Mouse (Mus musculus): ENCODE measurements around the gene Nfyb. TPM values are rescaled to one million over a fixed set of nuclear protein-coding genes. Genes with fewer than 3 reads are reported as not detected.

Nfyb gene
- polyA plus RNA-seq, 1 experiment from 2014 or later = 60.1 TPM

DNA sequence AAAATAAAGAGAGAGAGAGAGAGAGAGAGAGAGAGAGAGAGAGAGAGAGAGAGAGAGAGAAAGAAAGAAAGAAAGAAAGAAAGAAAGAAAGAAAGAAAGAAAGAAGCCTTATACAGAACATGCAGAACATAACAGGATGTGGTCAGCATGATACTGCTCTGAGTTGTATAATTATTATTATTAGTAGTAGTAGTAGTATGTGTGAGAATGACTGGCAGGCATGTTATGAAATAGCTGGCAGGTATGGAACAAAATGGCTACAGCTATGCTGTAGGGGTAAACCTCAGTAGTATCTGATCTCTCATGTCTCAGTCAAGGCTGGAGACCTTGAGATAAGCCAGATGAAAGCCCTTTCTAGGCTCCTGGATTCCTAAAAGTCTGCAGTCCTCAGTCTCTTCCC is 25.2 kb upstream of the Nfyb start:
- Histone ChIP-seq H3K27me3 (replicated peaks; ENCODE audit: control insufficient read depth, insufficient read depth, low read length) (no peaks in the 10 kb centered on the region), H3K36me3 (ENCODE audit: control insufficient read depth, insufficient read depth) (no peaks in the 10 kb centered on the region), H3K9me3 (ENCODE audit: control insufficient read depth, low read length) (no peaks in the 10 kb centered on the region), H3K27ac (ENCODE audit: low read length) (no peak overlapping the region), H3K9ac (replicated peaks; ENCODE audit: low read depth, low read length) (no peak overlapping the region), H3K4me3 (replicated peaks; ENCODE audit: low read length) (no peak overlapping the region), H3K4me2 (ENCODE audit: low read length) (no peak overlapping the region), H3K4me1 (replicated peaks; ENCODE audit: control insufficient read depth, insufficient read depth, low read length) (no peaks in the 10 kb centered on the region)
- no peak for ATAC-seq

DNA sequence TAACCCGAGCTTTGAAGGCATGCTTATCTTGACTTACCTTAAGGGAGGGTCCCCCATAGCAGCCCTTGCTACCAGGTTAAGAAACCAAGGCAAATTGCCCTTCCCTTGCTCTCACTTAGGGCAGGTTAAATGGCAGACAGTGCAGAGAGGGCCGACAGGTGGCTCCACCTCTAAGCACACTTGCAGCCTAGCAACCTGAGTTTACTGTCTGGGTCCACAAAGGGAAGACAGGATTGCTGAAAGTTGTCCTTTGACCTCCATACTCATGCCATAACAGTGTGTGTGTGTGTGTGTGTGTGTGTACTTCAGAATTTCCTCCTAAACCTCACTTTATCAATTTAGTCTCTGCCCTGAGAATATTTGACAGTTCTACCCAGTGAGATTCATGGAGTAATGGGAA is 18.5 kb upstream of the Nfyb start:
- Histone ChIP-seq H3K9ac (replicated peaks; ENCODE audit: low read depth, low read length) (no peak overlapping the region), H3K27me3 (replicated peaks; ENCODE audit: control insufficient read depth, insufficient read depth, low read length) (no peaks in the 10 kb centered on the region), H3K4me1 (replicated peaks; ENCODE audit: control insufficient read depth, insufficient read depth, low read length) (no peaks in the 10 kb centered on the region), H3K4me3 (replicated peaks; ENCODE audit: low read length) (no peak overlapping the region), H3K4me2 (ENCODE audit: low read length) (no peak overlapping the region), H3K36me3 (ENCODE audit: control insufficient read depth, insufficient read depth) (no peaks in the 10 kb centered on the region), H3K9me3 (ENCODE audit: control insufficient read depth, low read length) (no peaks in the 10 kb centered on the region), H3K27ac (ENCODE audit: low read length) (no peak overlapping the region)
- no peak for ATAC-seq
- 26% methylated on average over 2 of the region's 2 CpGs for WGBS

DNA sequence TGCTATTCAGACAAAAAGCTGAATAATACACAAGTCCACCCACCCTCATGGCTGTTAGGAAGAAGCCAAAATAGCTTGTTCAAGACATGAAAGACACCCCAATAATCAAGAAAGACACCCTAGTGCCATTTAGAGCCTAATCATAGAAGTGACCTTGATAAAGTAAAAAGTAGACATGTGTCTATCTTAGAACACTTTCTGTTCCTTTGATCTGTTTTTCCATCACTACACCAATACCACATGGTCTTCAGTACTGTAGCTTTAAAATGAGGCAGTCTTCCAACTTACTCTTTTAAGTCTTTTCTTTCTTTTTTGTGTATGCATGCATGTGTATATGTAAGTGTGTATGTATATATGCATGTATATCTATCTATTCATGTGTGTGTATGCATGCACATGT is 16.9 kb upstream of the Nfyb start:
- Histone ChIP-seq H3K27ac (ENCODE audit: low read length) (no peak overlapping the region), H3K27me3 (replicated peaks; ENCODE audit: control insufficient read depth, insufficient read depth, low read length) (no peaks in the 10 kb centered on the region), H3K9me3 (ENCODE audit: control insufficient read depth, low read length) (no peaks in the 10 kb centered on the region), H3K9ac (replicated peaks; ENCODE audit: low read depth, low read length) (no peak overlapping the region), H3K4me1 (replicated peaks; ENCODE audit: control insufficient read depth, insufficient read depth, low read length) (no peaks in the 10 kb centered on the region), H3K4me3 (replicated peaks; ENCODE audit: low read length) (no peak overlapping the region), H3K4me2 (ENCODE audit: low read length) (no peak overlapping the region), H3K36me3 (ENCODE audit: control insufficient read depth, insufficient read depth) (no peaks in the 10 kb centered on the region)
- no peak for ATAC-seq

DNA sequence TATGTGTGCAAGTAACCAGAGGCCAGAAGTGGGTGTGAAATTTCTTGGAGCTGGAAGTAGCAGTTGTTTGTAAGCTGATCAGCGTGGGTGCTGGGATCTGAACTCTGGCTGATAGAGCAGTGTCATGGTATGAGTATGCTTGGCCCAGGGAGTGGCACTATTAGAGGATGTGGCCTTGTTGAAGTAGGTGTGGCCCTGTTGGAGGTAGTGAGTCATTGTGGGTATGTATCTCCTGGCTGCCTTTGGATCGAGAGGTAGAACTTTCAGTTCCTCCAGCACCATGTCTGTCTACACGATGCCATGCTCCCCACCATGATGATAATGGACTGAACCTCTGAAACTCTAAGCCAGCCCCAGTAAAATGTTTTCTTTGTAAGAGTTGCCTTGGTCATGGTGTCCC is 16.4 kb upstream of the Nfyb start:
- H3K36me3 ChIP-seq (ENCODE audit: control insufficient read depth, insufficient read depth) = no peaks in the 10 kb centered on the region
- no peak overlapping the region for H3K4me3 ChIP-seq (replicated peaks; ENCODE audit: low read length)
- no peak overlapping the region for H3K27ac ChIP-seq (ENCODE audit: low read length)
- H3K9me3 ChIP-seq (ENCODE audit: control insufficient read depth, low read length) = no peaks in the 10 kb centered on the region
- WGBS = 96% methylated on average over 3 of the region's 3 CpGs
- H3K9ac ChIP-seq (replicated peaks; ENCODE audit: low read depth, low read length) = no peak overlapping the region
- H3K4me1 ChIP-seq (replicated peaks; ENCODE audit: control insufficient read depth, insufficient read depth, low read length) = no peaks in the 10 kb centered on the region
- H3K4me2 ChIP-seq (ENCODE audit: low read length) = no peak overlapping the region
- ATAC-seq = no peak
- no peaks in the 10 kb centered on the region for H3K27me3 ChIP-seq (replicated peaks; ENCODE audit: control insufficient read depth, insufficient read depth, low read length)

DNA sequence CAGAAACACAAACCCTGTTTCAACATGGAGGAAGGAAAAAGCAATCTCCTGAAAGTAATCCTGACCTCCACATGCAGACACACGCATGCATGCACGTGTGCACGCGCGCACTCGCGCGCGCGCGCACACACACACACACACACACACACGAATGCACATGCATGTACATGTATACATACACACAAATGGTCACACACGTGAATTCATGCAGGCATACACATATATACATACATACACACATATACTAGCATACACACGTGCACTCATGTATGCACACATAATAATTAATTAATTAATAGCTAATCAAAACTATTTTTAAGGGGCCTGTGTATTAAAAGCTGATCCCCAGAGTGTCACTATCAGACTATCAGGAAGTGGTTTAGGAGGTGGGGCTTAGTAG is 15.9 kb upstream of the Nfyb start:
- no peak overlapping the region for H3K27ac ChIP-seq (ENCODE audit: low read length)
- 98% methylated on average over 14 of the region's 14 CpGs for WGBS
- H3K27me3 ChIP-seq (replicated peaks; ENCODE audit: control insufficient read depth, insufficient read depth, low read length) = no peaks in the 10 kb centered on the region
- H3K9me3 ChIP-seq (ENCODE audit: control insufficient read depth, low read length) = no peaks in the 10 kb centered on the region
- H3K9ac ChIP-seq (replicated peaks; ENCODE audit: low read depth, low read length) = no peak overlapping the region
- H3K36me3 ChIP-seq (ENCODE audit: control insufficient read depth, insufficient read depth) = no peaks in the 10 kb centered on the region
- no peak overlapping the region for H3K4me2 ChIP-seq (ENCODE audit: low read length)
- H3K4me3 ChIP-seq (replicated peaks; ENCODE audit: low read length) = no peak overlapping the region
- no peak for ATAC-seq
- H3K4me1 ChIP-seq (replicated peaks; ENCODE audit: control insufficient read depth, insufficient read depth, low read length) = no peaks in the 10 kb centered on the region

DNA sequence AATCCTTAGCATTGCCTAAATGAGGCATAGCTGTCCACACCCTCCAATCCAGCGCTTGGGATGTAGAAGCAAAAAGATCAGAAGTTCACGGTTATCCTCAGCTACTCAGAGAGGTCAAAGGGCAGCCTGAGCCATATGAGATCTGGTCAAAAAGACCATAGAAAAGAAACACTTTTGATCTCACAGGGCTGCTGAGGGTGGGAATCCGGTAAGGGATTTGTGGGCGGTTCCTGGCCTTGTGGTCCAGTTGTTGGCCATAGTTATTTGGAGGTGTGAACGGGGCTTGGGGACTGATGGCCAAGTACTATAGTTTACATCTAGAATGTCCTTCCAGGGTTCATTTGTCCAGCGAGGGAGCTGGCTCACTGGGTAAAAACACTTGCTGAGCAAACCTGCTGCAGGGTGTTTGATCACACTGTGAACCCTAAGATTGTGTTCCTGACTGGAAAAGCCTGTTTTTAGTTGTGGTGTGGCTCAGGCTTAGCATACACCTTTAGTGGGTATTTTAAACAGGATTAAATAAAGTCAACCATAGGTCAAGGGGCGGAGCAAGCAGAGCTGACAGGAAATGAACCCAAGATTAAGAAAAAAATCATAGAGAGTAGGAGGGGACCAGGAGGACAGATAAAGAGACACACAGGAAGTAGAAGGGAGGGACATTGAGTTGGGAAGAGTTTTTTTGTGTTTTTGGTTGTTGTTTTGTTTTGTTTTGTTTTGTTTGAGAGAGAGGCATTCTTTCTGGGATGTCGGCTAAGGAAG is 15.0 kb upstream of the Nfyb start:
- Histone ChIP-seq H3K4me1 (replicated peaks; ENCODE audit: control insufficient read depth, insufficient read depth, low read length) (no peaks in the 10 kb centered on the region), H3K4me2 (ENCODE audit: low read length) (no peak overlapping the region), H3K9me3 (ENCODE audit: control insufficient read depth, low read length) (no peaks in the 10 kb centered on the region), H3K27ac (ENCODE audit: low read length) (no peak overlapping the region), H3K36me3 (ENCODE audit: control insufficient read depth, insufficient read depth) (no peaks in the 10 kb centered on the region), H3K9ac (replicated peaks; ENCODE audit: low read depth, low read length) (no peak overlapping the region), H3K27me3 (replicated peaks; ENCODE audit: control insufficient read depth, insufficient read depth, low read length) (no peaks in the 10 kb centered on the region), H3K4me3 (replicated peaks; ENCODE audit: low read length) (no peak overlapping the region)
- no peak for ATAC-seq
- WGBS = 86% methylated on average over 8 of the region's 8 CpGs

DNA sequence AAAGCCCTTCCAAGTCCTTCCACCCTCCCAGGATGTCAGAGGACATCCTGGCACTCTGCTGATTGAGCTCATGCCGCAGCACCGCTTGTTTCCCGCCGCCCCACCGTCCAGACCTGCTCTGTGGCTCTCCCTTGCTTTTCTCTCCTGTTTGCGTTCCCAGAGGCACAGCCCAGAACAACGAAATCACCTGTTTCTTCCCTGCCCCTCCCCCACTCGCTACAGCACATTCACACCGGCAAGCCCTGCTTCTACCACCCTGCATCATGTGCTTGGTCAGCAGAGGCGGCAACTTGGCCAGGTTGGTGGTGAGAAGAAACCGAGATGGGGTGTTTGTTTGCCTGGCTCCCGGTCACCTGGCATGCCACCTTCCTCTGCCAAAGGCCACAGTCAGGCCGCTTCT is 13.9 kb upstream of the Nfyb start:
- Histone ChIP-seq H3K9ac (replicated peaks; ENCODE audit: low read depth, low read length) (no peak overlapping the region), H3K9me3 (ENCODE audit: control insufficient read depth, low read length) (no peaks in the 10 kb centered on the region), H3K4me3 (replicated peaks; ENCODE audit: low read length) (no peak overlapping the region), H3K27ac (ENCODE audit: low read length) (no peak overlapping the region), H3K4me2 (ENCODE audit: low read length) (no peak overlapping the region), H3K27me3 (replicated peaks; ENCODE audit: control insufficient read depth, insufficient read depth, low read length) (no peaks in the 10 kb centered on the region), H3K36me3 (ENCODE audit: control insufficient read depth, insufficient read depth) (no peaks in the 10 kb centered on the region), H3K4me1 (replicated peaks; ENCODE audit: control insufficient read depth, insufficient read depth, low read length) (no peaks in the 10 kb centered on the region)
- ATAC-seq = no peak
- 34% methylated on average over 13 of the region's 13 CpGs for WGBS

DNA sequence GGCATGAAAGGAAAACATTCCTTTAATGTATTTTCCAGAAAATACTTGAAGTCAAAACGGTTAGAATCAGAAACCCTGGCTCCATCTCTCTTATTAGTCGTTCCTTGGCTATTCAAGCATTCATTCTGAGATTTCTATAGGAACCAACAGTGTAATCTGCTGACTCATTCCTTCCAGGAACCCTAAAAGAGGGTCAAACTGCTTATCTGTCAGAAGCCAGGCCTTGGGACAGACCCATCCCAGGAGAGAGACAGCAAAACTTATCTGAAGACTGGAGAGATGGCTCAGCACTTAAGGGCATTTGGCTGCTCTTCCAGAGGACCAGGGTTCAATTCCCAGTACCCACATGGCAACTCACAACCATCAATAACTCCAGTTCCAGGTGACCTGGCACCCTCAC is 13.1 kb upstream of the Nfyb start:
- Histone ChIP-seq H3K36me3 (ENCODE audit: control insufficient read depth, insufficient read depth) (no peaks in the 10 kb centered on the region), H3K27me3 (replicated peaks; ENCODE audit: control insufficient read depth, insufficient read depth, low read length) (no peaks in the 10 kb centered on the region), H3K4me3 (replicated peaks; ENCODE audit: low read length) (no peak overlapping the region), H3K27ac (ENCODE audit: low read length) (no peak overlapping the region), H3K9me3 (ENCODE audit: control insufficient read depth, low read length) (no peaks in the 10 kb centered on the region), H3K4me1 (replicated peaks; ENCODE audit: control insufficient read depth, insufficient read depth, low read length) (no peaks in the 10 kb centered on the region), H3K9ac (replicated peaks; ENCODE audit: low read depth, low read length) (no peak overlapping the region), H3K4me2 (ENCODE audit: low read length) (no peak overlapping the region)
- ATAC-seq = no peak
- 24% methylated on average over 2 of the region's 2 CpGs for WGBS

DNA sequence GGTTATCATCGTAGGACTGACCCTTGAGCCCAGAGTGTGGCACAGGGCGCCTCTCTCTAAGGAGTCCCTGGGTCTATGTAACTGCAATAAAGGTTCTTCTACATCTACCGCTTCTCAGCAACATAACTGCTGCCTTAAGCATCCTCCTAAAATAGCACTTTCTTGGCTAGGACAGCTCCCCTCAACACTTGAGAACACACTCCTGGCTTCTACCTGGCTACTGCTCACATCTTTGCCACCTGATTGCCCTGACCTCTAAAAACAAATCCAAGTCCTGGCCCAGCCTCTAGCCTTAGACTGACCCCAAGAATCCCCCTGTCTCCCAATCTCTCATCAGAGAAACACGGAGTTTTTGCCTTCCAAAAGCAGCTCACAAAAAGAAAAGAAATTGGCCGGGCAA is 10.9 kb upstream of the Nfyb start:
- H3K9me3 ChIP-seq (ENCODE audit: control insufficient read depth, low read length) = no peaks in the 10 kb centered on the region

DNA sequence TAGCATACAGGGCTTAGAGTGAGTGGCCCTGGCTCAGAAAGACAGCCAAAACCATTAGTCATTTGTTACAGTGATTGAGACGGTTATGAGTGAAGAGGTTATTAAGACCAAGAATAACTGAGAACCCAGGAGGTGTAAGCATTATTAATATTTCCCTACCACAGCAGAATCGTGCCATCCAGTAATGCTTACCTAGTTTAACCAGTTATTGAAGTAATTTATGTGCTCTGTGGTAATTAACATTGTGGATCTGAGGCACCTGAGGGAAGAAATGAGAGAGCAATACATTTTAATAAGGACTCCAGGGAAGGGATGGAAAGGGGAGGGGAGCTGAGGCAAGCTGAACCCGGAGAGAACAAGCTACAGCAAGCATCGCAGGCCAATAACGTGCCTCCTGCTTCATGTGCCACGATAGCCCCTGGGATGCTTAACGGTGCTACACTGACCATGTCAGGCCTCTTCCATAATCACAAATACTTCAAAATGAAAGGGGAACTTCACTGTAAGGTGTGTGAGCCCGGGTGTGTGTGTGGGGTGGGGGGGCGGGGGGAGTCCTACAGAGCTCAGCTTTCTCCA is 7.7 kb upstream of the Nfyb start:
- Histone ChIP-seq H3K27ac (ENCODE audit: low read length) (no peak overlapping the region), H3K4me3 (replicated peaks; ENCODE audit: low read length) (no peak overlapping the region), H3K9ac (replicated peaks; ENCODE audit: low read depth, low read length) (no peak overlapping the region), H3K4me2 (ENCODE audit: low read length) (no peak overlapping the region), H3K36me3 (ENCODE audit: control insufficient read depth, insufficient read depth) (no peaks in the 10 kb centered on the region), H3K27me3 (replicated peaks; ENCODE audit: control insufficient read depth, insufficient read depth, low read length) (no peaks in the 10 kb centered on the region), H3K9me3 (ENCODE audit: control insufficient read depth, low read length) (no peaks in the 10 kb centered on the region), H3K4me1 (replicated peaks; ENCODE audit: control insufficient read depth, insufficient read depth, low read length) (no peaks in the 10 kb centered on the region)
- no peak for ATAC-seq
- 78% methylated on average over 9 of the region's 9 CpGs for WGBS

More for the DNA sequence above, 10.9 kb upstream of the Nfyb start:
- Histone ChIP-seq H3K4me1 (replicated peaks; ENCODE audit: control insufficient read depth, insufficient read depth, low read length) (no peaks in the 10 kb centered on the region), H3K9ac (replicated peaks; ENCODE audit: low read depth, low read length) (no peak overlapping the region), H3K4me2 (ENCODE audit: low read length) (no peak overlapping the region), H3K27me3 (replicated peaks; ENCODE audit: control insufficient read depth, insufficient read depth, low read length) (no peaks in the 10 kb centered on the region), H3K36me3 (ENCODE audit: control insufficient read depth, insufficient read depth) (no peaks in the 10 kb centered on the region), H3K27ac (ENCODE audit: low read length) (no peak overlapping the region), H3K4me3 (replicated peaks; ENCODE audit: low read length) (no peak overlapping the region)
- no peak for ATAC-seq
- 93% methylated on average over 5 of the region's 5 CpGs for WGBS
